Mouse (Mus musculus) limb, embryonic 11.5 days (tissue): ENCODE measurements at regions not wholly inside any gene's neighbourhood (a gene's known extent, or its start where the extent isn't known, plus 50 kb on each side); places are given as distances from the start of the nearest gene placed in this dataset.

Source experiments
- ATAC-seq: fragments of 200-750 bp; cut with Nextera tagmentation; 2 replicates; pipeline ENCODE4 v1.8.0; 2017; ENCODE audit warnings: low read depth; ENCODE audit not compliant: insufficient number of reproducible peaks, low FRiP score, low TSS enrichment
- DNase-seq: peaks from one replicate; pipeline ENCODE4 v3.0.0-alpha.2; 2015; ENCODE audit warnings: low spot score
- H3K27ac ChIP-seq: fragments of 300-500 bp; sonication (generic); replicated peaks from 2 replicates; pipeline ENCODE4 v1.5.1; 2014; ENCODE audit warnings: low read depth, mild to moderate bottlenecking, low read length
- H3K27me3 ChIP-seq: fragments of 300-500 bp; sonication (generic); 2 replicates; pipeline ENCODE4 v1.6.1; 2014; ENCODE audit warnings: mild to moderate bottlenecking, low read length, mixed read lengths; ENCODE audit not compliant: control insufficient read depth, insufficient read depth
- H3K36me3 ChIP-seq: fragments of 300-500 bp; sonication (generic); 2 replicates; pipeline ENCODE4 v1.6.1; 2014; ENCODE audit warnings: mild to moderate bottlenecking, low read length, moderate library complexity, mixed read lengths; ENCODE audit not compliant: control insufficient read depth, insufficient read depth
- H3K4me1 ChIP-seq: fragments of 300-500 bp; sonication (generic); 2 replicates; pipeline ENCODE4 v1.6.1; 2014; ENCODE audit warnings: low read length, mixed read lengths; ENCODE audit not compliant: control insufficient read depth, insufficient read depth
- H3K4me2 ChIP-seq: fragments of 300-500 bp; sonication (generic); 2 replicates; pipeline ENCODE4 v1.6.1; 2014; ENCODE audit warnings: low read depth, mild to moderate bottlenecking, moderate library complexity; ENCODE audit not compliant: severe bottlenecking
- H3K4me3 ChIP-seq: fragments of 300-500 bp; sonication (generic); 2 replicates; pipeline ENCODE4 v1.5.1; 2014; ENCODE audit warnings: low read depth, low read length
- H3K9ac ChIP-seq: fragments of 300-500 bp; sonication (generic); 2 replicates; pipeline ENCODE4 v1.6.1; 2014; ENCODE audit warnings: mild to moderate bottlenecking, low read length
- H3K9me3 ChIP-seq: fragments of 300-500 bp; sonication (generic); 2 replicates; pipeline ENCODE4 v1.6.1; 2016; ENCODE audit warnings: low read length; ENCODE audit not compliant: control insufficient read depth
- WGBS: fragments of 180-500 bp; shearing (Covaris S2); extraction: QIAGEN DNeasy Blood & Tissue Kit; methylation state at CpG from one replicate; pipeline ENCODE4 v1.1.7; 2014; 5-methylcytosine and 5-hydroxymethylcytosine counted together

DNA sequence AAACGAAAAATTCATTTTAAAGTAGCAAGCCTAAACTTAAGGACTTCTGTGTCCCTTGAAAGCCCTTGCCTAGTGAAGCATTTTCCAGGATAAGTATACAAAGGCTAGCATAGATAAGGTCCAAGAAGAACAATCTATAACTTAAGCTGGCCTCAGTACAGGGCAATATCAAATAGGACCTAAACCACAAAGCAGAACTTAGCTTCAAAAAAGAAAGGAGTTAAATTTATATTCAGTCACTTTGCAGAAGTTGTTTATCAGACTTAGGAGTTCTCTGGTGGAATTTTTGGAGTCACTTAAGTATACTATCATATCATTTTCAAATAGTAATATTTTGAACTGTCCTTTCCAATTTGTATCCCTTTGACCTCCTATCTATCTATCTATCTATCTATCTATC is 421.1 kb downstream of the Slco4c1 start:
- ATAC-seq (no peak), DNase-seq (no peak)
- Histone ChIP-seq H3K4me3 (no peak overlapping the region), H3K27me3 (no peaks in the 10 kb centered on the region), H3K9ac (no peak overlapping the region), H3K9me3 (no peaks in the 10 kb centered on the region), H3K4me2 (no peak overlapping the region), H3K36me3 (no peaks in the 10 kb centered on the region), H3K27ac (no peak overlapping the region), H3K4me1 (no peaks in the 10 kb centered on the region)
- WGBS, result 60% methylated on average over 1 of the region's 1 CpGs

DNA sequence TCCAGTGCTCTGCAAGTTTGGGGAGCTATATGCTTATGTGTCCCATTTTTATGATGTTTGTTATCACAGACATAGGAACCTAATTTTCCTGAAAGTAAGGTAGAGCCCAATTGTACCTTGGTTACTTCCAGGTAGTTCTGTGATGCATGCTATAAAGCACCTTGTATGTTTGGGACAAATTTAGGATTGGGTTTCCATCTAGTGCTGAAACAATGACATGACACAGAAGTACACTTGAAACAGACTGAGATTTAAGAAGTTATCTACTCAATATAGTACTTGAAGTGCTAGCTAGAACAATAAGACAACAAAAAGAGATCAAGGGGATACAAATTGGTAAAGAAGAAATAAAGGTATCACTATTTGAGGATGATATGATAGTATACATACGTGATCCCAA is 426.8 kb downstream of the Slco4c1 start:
- WGBS, result 87% methylated on average over 1 of the region's 1 CpGs
- H3K4me2 ChIP-seq, result no peak overlapping the region
- no peak overlapping the region for H3K4me3 ChIP-seq
- no peaks in the 10 kb centered on the region for H3K9me3 ChIP-seq
- H3K9ac ChIP-seq, result no peak overlapping the region
- H3K27me3 ChIP-seq, result no peaks in the 10 kb centered on the region
- ATAC-seq (no peak), DNase-seq (no peak)
- no peaks in the 10 kb centered on the region for H3K4me1 ChIP-seq
- H3K36me3 ChIP-seq, result no peaks in the 10 kb centered on the region
- H3K27ac ChIP-seq, result no peak overlapping the region

DNA sequence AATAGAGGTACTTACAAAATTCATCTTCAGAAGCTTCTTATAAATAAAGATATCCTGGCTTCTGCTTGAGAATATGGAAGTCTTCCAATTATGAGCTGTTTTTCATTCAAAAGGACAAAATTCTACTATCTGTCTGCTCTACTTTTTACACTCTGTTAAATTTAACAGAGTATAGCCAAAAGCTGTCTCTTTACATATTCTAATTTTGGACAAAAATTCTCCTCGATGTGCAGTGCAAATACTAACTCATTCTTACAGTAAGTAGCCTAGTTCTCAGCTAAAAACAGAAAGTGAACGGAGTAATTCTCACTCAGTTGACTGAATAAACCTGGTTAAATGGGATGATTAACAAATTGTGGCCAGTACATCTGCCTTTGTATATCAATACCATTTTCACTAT is 438.9 kb downstream of the Slco4c1 start:
- no peak overlapping the region for H3K27ac ChIP-seq
- H3K9ac ChIP-seq, result no peak overlapping the region
- ATAC-seq, result no peak
- no peak overlapping the region for H3K4me2 ChIP-seq
- no peak for DNase-seq
- 80% methylated on average over 2 of the region's 2 CpGs for WGBS
- no peaks in the 10 kb centered on the region for H3K27me3 ChIP-seq
- H3K4me1 ChIP-seq, result no peaks in the 10 kb centered on the region
- H3K4me3 ChIP-seq, result no peak overlapping the region
- no peaks in the 10 kb centered on the region for H3K36me3 ChIP-seq
- no peaks in the 10 kb centered on the region for H3K9me3 ChIP-seq

DNA sequence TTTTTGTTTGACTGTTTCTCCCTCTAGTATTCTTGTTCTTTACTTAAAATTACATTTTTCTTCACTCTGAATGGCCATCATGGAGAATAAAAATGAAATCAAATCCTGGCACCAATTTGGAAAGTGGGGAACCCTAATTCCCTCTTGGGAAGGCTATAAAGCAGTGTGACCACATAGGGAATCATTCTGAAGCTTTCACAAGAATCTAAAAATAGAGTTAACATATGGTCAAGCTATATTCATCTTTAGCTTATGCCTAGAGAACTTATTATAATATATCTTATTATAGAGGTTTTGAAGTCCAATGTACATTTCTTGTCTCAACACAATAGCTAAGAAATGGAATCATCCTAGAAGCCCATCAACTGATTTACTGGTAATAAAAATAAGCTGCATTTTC is 448.5 kb downstream of the Slco4c1 start:
- H3K4me1 ChIP-seq, result no peaks in the 10 kb centered on the region
- ATAC-seq (no peak), DNase-seq (no peak)
- no peak overlapping the region for H3K4me2 ChIP-seq
- H3K27ac ChIP-seq, result no peak overlapping the region
- H3K27me3 ChIP-seq, result no peaks in the 10 kb centered on the region
- no peak overlapping the region for H3K4me3 ChIP-seq
- no peaks in the 10 kb centered on the region for H3K36me3 ChIP-seq
- no peaks in the 10 kb centered on the region for H3K9me3 ChIP-seq
- no peak overlapping the region for H3K9ac ChIP-seq

DNA sequence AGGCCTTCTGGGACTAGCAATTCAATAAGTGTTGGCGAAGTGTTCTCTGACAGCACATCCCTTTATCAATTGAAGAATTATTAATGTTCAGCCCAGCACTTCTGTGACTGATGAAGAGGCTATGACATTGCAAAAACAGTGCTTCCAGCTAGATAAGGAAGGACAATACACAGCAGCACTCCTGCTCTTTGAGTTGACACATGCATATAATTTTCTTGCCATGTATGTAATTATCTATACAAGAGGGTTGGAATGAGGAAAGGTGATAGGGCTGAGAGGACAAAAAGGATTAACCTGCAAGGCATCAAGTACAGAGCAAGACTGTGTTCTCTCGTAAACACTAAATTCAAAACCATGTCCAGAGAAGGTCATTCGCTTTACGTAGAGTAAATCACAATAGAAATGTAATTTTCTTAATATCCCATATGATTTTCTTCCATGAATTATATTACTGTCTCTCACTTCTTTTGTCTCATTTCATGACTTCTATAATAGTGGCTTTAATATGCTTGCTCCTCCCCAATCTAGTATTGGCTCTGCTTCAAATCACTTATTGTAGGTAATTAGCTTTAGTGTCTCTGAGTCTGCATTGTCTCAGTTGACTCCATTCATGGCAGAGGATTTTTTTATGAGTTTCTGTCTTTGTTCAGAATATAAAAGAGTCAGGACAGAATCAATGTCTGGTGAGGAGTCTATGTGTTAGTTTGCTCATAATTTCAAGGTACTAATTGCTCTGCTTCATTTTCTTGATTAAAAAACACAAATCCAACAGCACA is 460.9 kb downstream of the Slco4c1 start:
- ATAC-seq (no peak), DNase-seq (no peak)
- H3K4me1 ChIP-seq, result no peaks in the 10 kb centered on the region
- H3K4me2 ChIP-seq, result no peak overlapping the region
- no peak overlapping the region for H3K9ac ChIP-seq
- H3K27me3 ChIP-seq, result no peaks in the 10 kb centered on the region
- no peaks in the 10 kb centered on the region for H3K36me3 ChIP-seq
- no peak overlapping the region for H3K27ac ChIP-seq
- 89% methylated on average over 4 of the region's 4 CpGs for WGBS
- no peak overlapping the region for H3K4me3 ChIP-seq
- no peaks in the 10 kb centered on the region for H3K9me3 ChIP-seq

DNA sequence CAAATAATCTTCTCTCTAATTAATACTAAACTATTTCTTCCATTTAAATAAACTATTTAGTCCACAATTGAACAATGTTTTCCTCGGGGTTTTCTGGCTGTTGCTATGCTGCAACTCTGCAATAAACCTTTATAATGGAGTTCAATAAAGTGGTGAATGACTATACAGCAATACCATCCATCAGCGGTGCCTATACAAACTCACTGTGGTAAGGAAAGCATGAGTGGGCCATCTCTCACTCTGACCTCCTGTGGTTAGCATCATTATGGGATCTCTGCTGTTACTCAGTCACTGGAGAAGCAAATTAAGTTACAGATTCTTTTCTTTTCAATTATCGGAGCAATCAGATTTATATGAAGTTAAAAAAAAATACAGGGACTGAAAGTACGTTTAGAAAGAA is 474.0 kb downstream of the Slco4c1 start:
- Histone ChIP-seq H3K4me3 (no peak overlapping the region), H3K9me3 (no peaks in the 10 kb centered on the region), H3K4me1 (no peaks in the 10 kb centered on the region), H3K4me2 (no peak overlapping the region), H3K27ac (no peak overlapping the region), H3K27me3 (no peaks in the 10 kb centered on the region), H3K9ac (no peak overlapping the region), H3K36me3 (no peaks in the 10 kb centered on the region)
- ATAC-seq, result no peak
- DNase-seq, result no peak
- WGBS, result 77% methylated on average over 4 of the region's 4 CpGs

DNA sequence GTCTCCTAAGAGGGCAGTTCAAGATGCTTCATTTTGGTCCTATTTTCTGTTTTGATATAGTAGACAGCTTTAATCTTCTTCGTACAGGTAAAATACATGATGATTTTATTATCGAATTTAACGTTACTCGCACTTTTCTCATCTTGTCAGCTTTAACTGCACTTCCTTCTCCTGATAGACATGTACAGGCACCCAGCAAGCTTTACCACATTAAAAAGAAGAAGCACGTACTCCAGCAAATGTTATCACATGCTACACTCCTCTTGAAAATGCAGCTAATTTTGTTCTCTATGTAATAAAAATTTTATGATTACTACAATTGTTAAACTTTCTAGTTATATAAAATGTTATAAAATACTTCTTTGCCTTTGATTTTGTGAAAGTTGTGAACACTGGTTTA is 483.6 kb downstream of the Slco4c1 start:
- Histone ChIP-seq H3K36me3 (no peaks in the 10 kb centered on the region), H3K27ac (no peak overlapping the region), H3K4me3 (no peak overlapping the region), H3K4me1 (no peaks in the 10 kb centered on the region), H3K4me2 (no peak overlapping the region), H3K9me3 (no peaks in the 10 kb centered on the region), H3K27me3 (no peaks in the 10 kb centered on the region), H3K9ac (no peak overlapping the region)
- WGBS, result 92% methylated on average over 5 of the region's 5 CpGs
- ATAC-seq, result no peak
- no peak for DNase-seq

DNA sequence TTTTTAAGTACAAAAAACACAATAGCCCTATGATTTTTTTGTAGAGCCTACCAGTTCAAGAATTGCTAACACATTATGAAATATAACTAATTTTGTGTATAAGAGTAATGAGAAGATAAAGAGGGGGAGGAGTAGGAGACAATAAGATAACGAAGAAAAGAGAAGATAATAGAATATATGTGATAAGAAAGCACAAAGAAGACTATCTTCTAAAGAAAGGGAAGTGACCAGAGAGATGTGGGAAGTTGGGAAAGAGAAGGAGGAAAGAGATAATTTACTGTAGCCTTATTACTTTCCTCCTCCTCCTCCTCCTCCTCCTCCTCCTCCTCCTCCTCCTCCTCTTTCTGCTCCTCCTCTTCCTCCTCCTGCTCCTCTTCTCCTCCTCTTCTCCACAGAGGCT is 486.1 kb downstream of the Slco4c1 start:
- H3K27ac ChIP-seq, result no peak overlapping the region
- ATAC-seq, result no peak
- H3K4me3 ChIP-seq, result no peak overlapping the region
- DNase-seq, result no peak
- H3K4me1 ChIP-seq, result no peaks in the 10 kb centered on the region
- 93% methylated on average over 1 of the region's 1 CpGs for WGBS
- H3K9ac ChIP-seq, result no peak overlapping the region
- no peaks in the 10 kb centered on the region for H3K27me3 ChIP-seq
- no peaks in the 10 kb centered on the region for H3K36me3 ChIP-seq
- no peak overlapping the region for H3K4me2 ChIP-seq
- H3K9me3 ChIP-seq, result no peaks in the 10 kb centered on the region
